Mouse (Mus musculus) bone marrow macrophage, adult 2 months (primary cell): ENCODE data around the gene Wbp2.

ENCODE experiments used
- CTCF ChIP-seq: IDR thresholded peaks from 2 replicates; pipeline ENCODE4 v1.5.1; 2012; ENCODE audit warnings: low read depth, mild to moderate bottlenecking, low read length, moderate library complexity
- POLR2A ChIP-seq: IDR thresholded peaks from 2 replicates; pipeline ENCODE4 v1.6.1; 2012; ENCODE audit warnings: mild to moderate bottlenecking, low read depth, low read length, borderline replicate concordance

DNA sequence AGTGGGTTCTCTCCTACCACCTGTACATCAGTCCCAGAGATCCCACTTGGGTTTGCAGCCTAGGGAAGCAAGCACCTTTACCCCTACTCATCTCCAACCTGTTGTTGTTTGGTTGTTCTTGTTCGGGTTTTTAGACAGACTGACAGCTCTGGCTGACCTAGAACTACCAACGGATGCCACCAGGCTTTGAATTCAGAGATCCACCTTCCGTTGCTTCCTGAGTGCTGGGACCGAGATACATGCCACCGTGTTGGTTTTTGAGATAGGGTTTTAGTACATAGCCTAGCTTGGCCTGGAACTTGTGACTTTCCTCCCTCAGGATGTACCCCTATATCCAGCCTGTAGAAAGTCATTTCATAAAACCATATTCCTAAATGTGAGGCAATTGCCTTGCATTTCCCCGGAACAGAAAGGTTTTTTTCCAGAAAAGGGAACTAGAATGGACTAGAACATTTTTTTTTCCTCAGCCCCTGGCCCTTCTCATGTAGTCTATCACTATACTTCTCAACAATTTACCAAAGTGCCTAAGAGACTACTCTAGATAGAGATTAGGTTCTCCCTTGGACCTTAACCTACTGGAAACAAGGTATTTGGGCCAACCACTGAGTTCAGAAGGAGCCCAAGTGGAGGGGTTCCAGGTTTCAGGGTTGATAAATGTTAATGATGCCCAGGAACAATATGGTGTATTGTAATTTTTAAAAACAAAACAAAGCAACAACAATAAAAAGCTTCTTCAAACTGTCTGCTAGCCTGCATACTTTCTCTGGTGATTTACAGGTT, 57.5 kb downstream of the Wbp2 start:
- TF ChIP-seq CTCF (no peak), POLR2A (no peak)
